Mouse (Mus musculus): ENCODE measurements at regions not wholly inside any gene's neighbourhood (a gene's known extent, or its start where the extent isn't known, plus 50 kb on each side); places are given as distances from the start of the nearest gene placed in this dataset.

DNA sequence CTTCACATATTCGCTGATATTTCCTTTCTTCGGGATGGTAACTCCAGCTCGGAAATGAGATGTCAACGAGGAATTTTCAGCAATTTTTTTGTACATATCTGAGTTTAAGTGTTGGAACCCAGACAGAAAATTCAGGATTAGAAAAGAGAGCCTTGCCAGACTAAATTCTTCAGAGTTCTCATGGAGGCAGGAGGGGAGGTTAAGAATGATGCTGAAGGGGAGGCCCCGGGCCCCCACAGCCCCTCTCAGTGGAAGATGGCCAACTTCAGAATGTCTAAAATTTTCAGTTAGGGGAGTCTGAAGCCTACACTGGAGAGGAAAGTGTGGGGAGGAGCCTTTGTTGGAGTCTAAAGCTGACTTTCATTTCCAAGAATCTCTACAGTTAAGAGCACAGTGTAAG, 184.8 kb downstream of the Lpin1 start:
- TF ChIP-seq CTCF (IDR thresholded peaks at IDR 0.05; ENCODE audit: extremely low read depth, insufficient read length, insufficient replicate concordance, low read depth, low read length), result no peak
- TF ChIP-seq POLR2A (IDR thresholded peaks at IDR 0.05; ENCODE audit: low read depth, low read length), result no peak

Data from small intestine, adult 2 months (tissue).